Mouse (Mus musculus): ENCODE measurements at regions not wholly inside any gene's neighbourhood (a gene's known extent, or its start where the extent isn't known, plus 50 kb on each side); places are given as distances from the start of the nearest gene placed in this dataset.

DNA sequence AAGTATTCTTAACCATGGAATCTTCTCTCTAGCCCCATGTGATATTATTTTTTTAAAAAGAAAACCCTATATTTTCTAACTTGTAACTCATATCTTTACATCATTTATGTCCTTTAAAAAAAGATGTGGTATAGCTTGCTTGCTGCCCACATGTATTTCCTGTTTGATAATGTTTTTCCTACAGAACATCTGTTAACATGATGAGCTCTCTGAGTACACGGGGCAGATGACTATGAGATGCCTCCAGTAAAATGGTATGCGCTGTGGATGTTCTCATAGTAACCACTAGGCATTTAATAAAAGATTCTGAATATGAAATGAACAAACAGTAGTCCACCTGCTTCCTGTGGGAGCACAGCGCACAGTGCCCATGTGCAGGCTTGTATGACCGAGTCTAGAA is 101.3 kb upstream of the Gm5148 start:
- H3K27me3 ChIP-seq (ENCODE audit: control insufficient read depth, insufficient read depth, low read length), result no peaks in the 10 kb centered on the region
- no peak overlapping the region for H3K4me3 ChIP-seq (ENCODE audit: low read depth, low read length)
- no peaks in the 10 kb centered on the region for H3K4me1 ChIP-seq (ENCODE audit: control insufficient read depth, insufficient read depth, low read length)
- no peak overlapping the region for H3K4me2 ChIP-seq (ENCODE audit: low read depth, low read length)
- no peak for DNase-seq (ENCODE audit: low spot score)
- ATAC-seq (replicated peaks; ENCODE audit: insufficient number of reproducible peaks, low FRiP score, low TSS enrichment, low read depth), result no peak
- H3K36me3 ChIP-seq (replicated peaks; ENCODE audit: control insufficient read depth, insufficient read depth, low read depth, low read length), result no peaks in the 10 kb centered on the region
- H3K27ac ChIP-seq (replicated peaks; ENCODE audit: low read depth, low read length), result no peak overlapping the region
- H3K9me3 ChIP-seq (replicated peaks; ENCODE audit: control insufficient read depth, low read length), result no peaks in the 10 kb centered on the region
- 96% methylated on average over 4 of the region's 4 CpGs for WGBS
- no peak overlapping the region for H3K9ac ChIP-seq (replicated peaks; ENCODE audit: low read length)

DNA sequence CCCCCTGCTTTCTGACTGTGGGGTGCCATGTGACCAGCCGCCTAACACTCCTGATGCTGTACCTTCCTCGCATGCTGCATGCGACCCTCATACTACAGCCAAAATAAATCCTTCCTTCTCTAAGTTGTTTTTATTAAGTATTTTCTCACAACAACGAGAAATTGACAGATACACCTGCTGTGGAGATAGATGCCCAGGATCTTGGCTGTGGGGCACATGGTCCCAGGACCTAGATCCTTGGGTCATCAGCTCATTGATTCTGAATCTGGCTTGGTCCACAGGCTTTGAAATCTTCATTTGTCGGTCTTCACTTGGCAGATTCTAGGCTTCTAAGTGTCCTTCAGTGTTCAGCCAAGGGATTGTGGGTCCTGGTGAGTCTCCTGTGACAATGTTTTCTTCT is 100.4 kb upstream of the Gm5148 start:
- H3K9ac ChIP-seq (replicated peaks; ENCODE audit: low read length), result no peak overlapping the region
- H3K9me3 ChIP-seq (replicated peaks; ENCODE audit: control insufficient read depth, low read length), result no peaks in the 10 kb centered on the region
- no peak overlapping the region for H3K27ac ChIP-seq (replicated peaks; ENCODE audit: low read depth, low read length)
- 93% methylated on average over 5 of the region's 5 CpGs for WGBS
- H3K4me1 ChIP-seq (ENCODE audit: control insufficient read depth, insufficient read depth, low read length), result no peaks in the 10 kb centered on the region
- H3K4me2 ChIP-seq (ENCODE audit: low read depth, low read length), result no peak overlapping the region
- no peaks in the 10 kb centered on the region for H3K27me3 ChIP-seq (ENCODE audit: control insufficient read depth, insufficient read depth, low read length)
- no peak for ATAC-seq (replicated peaks; ENCODE audit: insufficient number of reproducible peaks, low FRiP score, low TSS enrichment, low read depth)
- no peaks in the 10 kb centered on the region for H3K36me3 ChIP-seq (replicated peaks; ENCODE audit: control insufficient read depth, insufficient read depth, low read depth, low read length)
- no peak overlapping the region for H3K4me3 ChIP-seq (ENCODE audit: low read depth, low read length)
- DNase-seq (ENCODE audit: low spot score), result no peak

DNA sequence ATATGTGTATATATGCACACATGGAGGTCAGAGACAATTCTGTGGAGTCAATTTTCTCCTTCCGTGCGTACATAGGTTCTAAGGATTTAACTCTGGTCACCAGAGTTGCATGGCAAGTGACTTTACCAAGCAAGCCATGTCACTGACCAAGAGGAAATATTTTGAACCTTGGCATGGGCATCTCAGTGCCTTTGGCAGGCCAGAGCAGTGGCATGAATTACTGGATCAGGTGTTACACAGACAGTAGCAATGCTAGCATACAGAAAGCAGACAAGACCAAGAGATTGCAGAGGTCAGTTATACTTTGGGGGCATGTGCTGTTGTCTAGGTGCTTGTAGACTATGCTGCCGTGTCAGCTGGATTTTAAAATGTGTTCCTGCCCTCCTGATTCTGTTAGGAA is 95.2 kb upstream of the Gm5148 start:
- DNase-seq (ENCODE audit: low spot score), result no peak
- ATAC-seq (replicated peaks; ENCODE audit: insufficient number of reproducible peaks, low FRiP score, low TSS enrichment, low read depth), result no peak
- H3K27me3 ChIP-seq (ENCODE audit: control insufficient read depth, insufficient read depth, low read length), result no peaks in the 10 kb centered on the region
- no peak overlapping the region for H3K9ac ChIP-seq (replicated peaks; ENCODE audit: low read length)
- H3K27ac ChIP-seq (replicated peaks; ENCODE audit: low read depth, low read length), result no peak overlapping the region
- no peaks in the 10 kb centered on the region for H3K4me1 ChIP-seq (ENCODE audit: control insufficient read depth, insufficient read depth, low read length)
- H3K4me3 ChIP-seq (ENCODE audit: low read depth, low read length), result no peak overlapping the region
- 85% methylated on average over 3 of the region's 3 CpGs for WGBS
- no peaks in the 10 kb centered on the region for H3K36me3 ChIP-seq (replicated peaks; ENCODE audit: control insufficient read depth, insufficient read depth, low read depth, low read length)
- no peak overlapping the region for H3K4me2 ChIP-seq (ENCODE audit: low read depth, low read length)
- no peaks in the 10 kb centered on the region for H3K9me3 ChIP-seq (replicated peaks; ENCODE audit: control insufficient read depth, low read length)

DNA sequence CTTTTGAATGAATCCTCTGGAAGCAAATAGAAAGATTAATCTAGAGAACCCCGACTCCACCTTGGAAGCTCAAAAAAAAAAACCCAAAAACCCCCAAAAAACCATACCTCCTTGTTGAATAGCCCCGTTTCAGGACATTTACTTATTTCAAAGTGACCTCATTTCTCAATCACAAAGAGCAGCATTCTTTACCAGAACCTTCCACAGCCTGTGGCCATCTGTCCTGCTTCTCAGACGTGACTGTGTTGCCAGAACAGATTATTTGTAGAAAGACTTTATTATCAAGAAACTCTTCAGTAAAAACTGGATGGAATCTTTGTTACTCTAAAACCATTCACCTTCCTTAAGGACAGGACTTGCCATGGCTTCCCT is 93.1 kb upstream of the Gm5148 start:
- DNase-seq (ENCODE audit: low spot score) (no peak), ATAC-seq (replicated peaks; ENCODE audit: insufficient number of reproducible peaks, low FRiP score, low TSS enrichment, low read depth) (no peak)
- Histone ChIP-seq H3K27ac (replicated peaks; ENCODE audit: low read depth, low read length) (no peak overlapping the region), H3K27me3 (ENCODE audit: control insufficient read depth, insufficient read depth, low read length) (no peaks in the 10 kb centered on the region), H3K36me3 (replicated peaks; ENCODE audit: control insufficient read depth, insufficient read depth, low read depth, low read length) (no peaks in the 10 kb centered on the region), H3K9me3 (replicated peaks; ENCODE audit: control insufficient read depth, low read length) (no peaks in the 10 kb centered on the region), H3K9ac (replicated peaks; ENCODE audit: low read length) (no peak overlapping the region), H3K4me3 (ENCODE audit: low read depth, low read length) (no peak overlapping the region), H3K4me2 (ENCODE audit: low read depth, low read length) (no peak overlapping the region), H3K4me1 (ENCODE audit: control insufficient read depth, insufficient read depth, low read length) (no peaks in the 10 kb centered on the region)
- 66% methylated on average over 3 of the region's 3 CpGs for WGBS

DNA sequence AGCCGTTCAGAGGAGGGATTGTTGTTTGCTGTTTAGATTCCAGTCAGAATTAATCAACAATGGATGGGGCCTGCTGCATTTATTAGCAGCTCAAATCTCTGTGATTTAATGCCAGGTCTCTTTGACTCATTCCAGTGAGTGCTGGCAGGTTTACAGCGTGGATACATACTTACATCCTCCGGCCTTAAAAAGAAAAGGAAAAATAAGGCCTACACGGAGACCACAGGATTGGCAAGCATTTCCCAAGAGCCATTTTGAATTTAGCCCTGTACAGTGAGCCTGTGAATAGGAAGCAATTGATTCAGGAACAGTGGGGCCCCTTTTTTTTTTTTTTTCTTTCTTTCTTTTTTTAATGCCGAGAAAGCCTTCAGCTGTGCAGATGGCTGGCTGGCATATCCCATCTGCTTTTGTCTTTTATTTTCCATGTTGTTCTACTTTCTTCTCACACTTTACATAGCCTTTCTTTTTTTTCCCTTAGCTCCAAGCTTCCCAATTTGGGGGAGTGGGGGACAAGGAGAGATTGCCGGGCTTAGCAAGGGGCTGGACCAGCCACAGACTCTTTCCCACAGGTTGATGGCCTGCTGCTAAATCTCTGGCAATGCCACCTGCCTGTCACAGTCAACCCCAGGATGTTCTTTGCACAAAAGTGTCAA is 92.6 kb upstream of the Gm5148 start:
- no peak for ATAC-seq (replicated peaks; ENCODE audit: insufficient number of reproducible peaks, low FRiP score, low TSS enrichment, low read depth)
- no peaks in the 10 kb centered on the region for H3K36me3 ChIP-seq (replicated peaks; ENCODE audit: control insufficient read depth, insufficient read depth, low read depth, low read length)
- no peaks in the 10 kb centered on the region for H3K9me3 ChIP-seq (replicated peaks; ENCODE audit: control insufficient read depth, low read length)
- H3K9ac ChIP-seq (replicated peaks; ENCODE audit: low read length), result no peak overlapping the region
- no peak overlapping the region for H3K4me3 ChIP-seq (ENCODE audit: low read depth, low read length)
- H3K27me3 ChIP-seq (ENCODE audit: control insufficient read depth, insufficient read depth, low read length), result no peaks in the 10 kb centered on the region
- H3K4me2 ChIP-seq (ENCODE audit: low read depth, low read length), result no peak overlapping the region
- no peaks in the 10 kb centered on the region for H3K4me1 ChIP-seq (ENCODE audit: control insufficient read depth, insufficient read depth, low read length)
- no peak for DNase-seq (ENCODE audit: low spot score)
- H3K27ac ChIP-seq (replicated peaks; ENCODE audit: low read depth, low read length), result no peak overlapping the region
- 69% methylated on average over 6 of the region's 6 CpGs for WGBS

DNA sequence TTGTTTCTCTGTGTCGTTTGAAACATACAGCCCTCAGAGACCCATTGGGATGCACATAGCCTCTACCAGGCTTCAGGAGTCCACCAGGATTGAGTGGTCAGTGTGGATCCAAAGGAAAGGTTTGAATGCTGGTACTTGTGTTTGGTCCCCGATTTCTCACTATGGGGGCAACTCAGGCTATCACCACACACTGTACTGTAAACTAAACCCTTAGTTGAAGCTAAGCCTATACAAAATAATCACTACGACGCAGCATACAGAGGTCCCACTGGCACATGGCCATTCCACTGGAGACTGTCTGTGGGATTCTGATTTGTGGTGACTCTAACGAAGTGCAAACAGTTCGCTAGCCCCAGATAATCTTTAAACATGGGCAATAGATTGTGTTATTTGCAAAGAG is 91.5 kb upstream of the Gm5148 start:
- Histone ChIP-seq H3K4me1 (ENCODE audit: control insufficient read depth, insufficient read depth, low read length) (no peaks in the 10 kb centered on the region), H3K27ac (replicated peaks; ENCODE audit: low read depth, low read length) (no peak overlapping the region), H3K9me3 (replicated peaks; ENCODE audit: control insufficient read depth, low read length) (no peaks in the 10 kb centered on the region), H3K9ac (replicated peaks; ENCODE audit: low read length) (no peak overlapping the region), H3K27me3 (ENCODE audit: control insufficient read depth, insufficient read depth, low read length) (no peaks in the 10 kb centered on the region), H3K36me3 (replicated peaks; ENCODE audit: control insufficient read depth, insufficient read depth, low read depth, low read length) (no peaks in the 10 kb centered on the region), H3K4me3 (ENCODE audit: low read depth, low read length) (no peak overlapping the region), H3K4me2 (ENCODE audit: low read depth, low read length) (no peak overlapping the region)
- no peak for DNase-seq (ENCODE audit: low spot score)
- 94% methylated on average over 6 of the region's 6 CpGs for WGBS
- ATAC-seq (replicated peaks; ENCODE audit: insufficient number of reproducible peaks, low FRiP score, low TSS enrichment, low read depth), result no peak

DNA sequence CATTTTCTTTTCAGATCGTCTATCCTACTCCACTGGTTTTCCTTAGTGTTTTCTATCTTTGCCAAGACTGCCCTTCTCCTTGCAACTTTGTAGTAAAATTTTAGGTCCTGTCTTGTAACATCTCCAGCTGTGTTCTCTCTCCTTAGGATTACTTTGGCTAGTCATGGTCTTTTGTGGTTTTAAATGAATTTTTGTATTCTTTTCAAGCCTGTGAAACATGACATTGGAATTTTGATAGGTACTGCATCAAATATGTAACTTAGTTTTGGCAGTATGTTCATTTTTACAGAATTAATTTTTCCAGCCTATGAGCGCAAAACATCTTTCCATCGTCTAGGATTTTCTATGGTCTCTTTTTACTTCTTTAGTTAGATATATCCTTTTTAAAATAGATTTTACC is 88.6 kb upstream of the Gm5148 start:
- DNase-seq (ENCODE audit: low spot score) (no peak), ATAC-seq (replicated peaks; ENCODE audit: insufficient number of reproducible peaks, low FRiP score, low TSS enrichment, low read depth) (no peak)
- Histone ChIP-seq H3K9ac (replicated peaks; ENCODE audit: low read length) (no peak overlapping the region), H3K4me1 (ENCODE audit: control insufficient read depth, insufficient read depth, low read length) (no peaks in the 10 kb centered on the region), H3K27ac (replicated peaks; ENCODE audit: low read depth, low read length) (no peak overlapping the region), H3K9me3 (replicated peaks; ENCODE audit: control insufficient read depth, low read length) (no peaks in the 10 kb centered on the region), H3K27me3 (ENCODE audit: control insufficient read depth, insufficient read depth, low read length) (no peaks in the 10 kb centered on the region), H3K4me3 (ENCODE audit: low read depth, low read length) (no peak overlapping the region), H3K36me3 (replicated peaks; ENCODE audit: control insufficient read depth, insufficient read depth, low read depth, low read length) (no peaks in the 10 kb centered on the region), H3K4me2 (ENCODE audit: low read depth, low read length) (no peak overlapping the region)
- 85% methylated on average over 3 of the region's 3 CpGs for WGBS

DNA sequence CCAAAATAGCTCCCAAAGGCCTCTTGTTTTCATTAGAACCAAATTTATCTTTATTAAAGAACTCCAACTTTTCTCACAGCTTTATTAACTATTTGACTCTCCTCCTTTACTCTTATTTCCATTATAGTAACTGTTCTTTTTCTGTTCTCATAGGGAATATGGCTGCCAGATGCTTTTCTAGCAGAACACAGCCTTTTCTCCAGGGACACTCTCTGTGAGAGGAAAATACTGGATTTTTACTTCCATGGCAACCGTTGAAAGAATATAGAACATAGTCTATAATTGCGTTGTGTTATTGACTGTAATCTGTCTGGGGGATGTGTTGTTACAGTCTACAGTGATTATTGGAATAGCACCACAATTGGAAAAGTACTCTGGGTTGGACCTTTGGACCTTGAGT is 87.1 kb upstream of the Gm5148 start:
- Histone ChIP-seq H3K27ac (replicated peaks; ENCODE audit: low read depth, low read length) (no peak overlapping the region), H3K4me2 (ENCODE audit: low read depth, low read length) (no peak overlapping the region), H3K4me3 (ENCODE audit: low read depth, low read length) (no peak overlapping the region), H3K4me1 (ENCODE audit: control insufficient read depth, insufficient read depth, low read length) (no peaks in the 10 kb centered on the region), H3K9me3 (replicated peaks; ENCODE audit: control insufficient read depth, low read length) (no peaks in the 10 kb centered on the region), H3K9ac (replicated peaks; ENCODE audit: low read length) (no peak overlapping the region), H3K36me3 (replicated peaks; ENCODE audit: control insufficient read depth, insufficient read depth, low read depth, low read length) (no peaks in the 10 kb centered on the region), H3K27me3 (ENCODE audit: control insufficient read depth, insufficient read depth, low read length) (no peaks in the 10 kb centered on the region)
- 93% methylated on average over 2 of the region's 2 CpGs for WGBS
- DNase-seq (ENCODE audit: low spot score) (no peak), ATAC-seq (replicated peaks; ENCODE audit: insufficient number of reproducible peaks, low FRiP score, low TSS enrichment, low read depth) (no peak)
